Mouse (Mus musculus) hindbrain, postnatal 0 days (tissue): ENCODE results near the gene Tmem63c. TPM values are rescaled to one million over a fixed set of nuclear protein-coding genes. Genes with fewer than 3 reads are reported as not detected.
A peak's percentile ranks its signal among the peaks of the same experiment; 100 is the strongest.

ENCODE experiments used
- ATAC-seq: fragments of 200-750 bp; cut with Nextera tagmentation; 2 replicates; pipeline ENCODE4 v1.8.0; 2017; ENCODE audit warnings: mild to moderate bottlenecking, moderate TSS enrichment, moderate library complexity
- DNase-seq: peaks from one replicate; pipeline ENCODE4 v3.0.0-alpha.2; 2015; ENCODE audit warnings: low spot score
- H3K27ac ChIP-seq: fragments of 300-500 bp; sonication (generic); 2 replicates; pipeline ENCODE4 v1.5.1; 2014; ENCODE audit warnings: mild to moderate bottlenecking
- H3K27me3 ChIP-seq: fragments of 300-500 bp; sonication (generic); 2 replicates; pipeline ENCODE4 v1.6.1; 2014; ENCODE audit warnings: low read length, mixed read lengths; ENCODE audit not compliant: insufficient read depth
- H3K36me3 ChIP-seq: fragments of 300-500 bp; sonication (generic); 2 replicates; pipeline ENCODE4 v1.6.1; 2014; ENCODE audit warnings: low read length, mixed read lengths; ENCODE audit not compliant: insufficient read depth
- H3K4me1 ChIP-seq: fragments of 300-500 bp; sonication (generic); 2 replicates; pipeline ENCODE4 v1.6.1; 2014; ENCODE audit warnings: antibody characterized with exemption, low read length, mixed read lengths; ENCODE audit not compliant: insufficient read depth
- H3K4me2 ChIP-seq: fragments of 300-500 bp; sonication (generic); 2 replicates; pipeline ENCODE4 v1.6.1; 2014; ENCODE audit warnings: low read depth, mild to moderate bottlenecking, low read length, moderate library complexity, mixed read lengths
- H3K4me3 ChIP-seq: fragments of 300-500 bp; sonication (generic); 2 replicates; pipeline ENCODE4 v1.5.1; 2014; ENCODE audit warnings: low read length
- H3K9ac ChIP-seq: fragments of 300-500 bp; sonication (generic); replicated peaks from 2 replicates; pipeline ENCODE4 v1.6.1; 2014; ENCODE audit warnings: mild to moderate bottlenecking, low read length, moderate library complexity, mixed read lengths
- H3K9me3 ChIP-seq: fragments of 300-500 bp; sonication (generic); 2 replicates; pipeline ENCODE4 v1.6.1; 2016; ENCODE audit warnings: low read length, mixed read lengths
- CTCF ChIP-seq: IDR thresholded peaks from 2 replicates; pipeline ENCODE4 v1.5.1; 2016; ENCODE audit warnings: antibody characterized with exemption, control low read depth, low read depth
- WGBS: fragments of 180-500 bp; shearing (Covaris S2); extraction: QIAGEN DNeasy Blood & Tissue Kit; methylation state at CpG from one replicate; pipeline ENCODE4 v1.1.7; 2014; 5-methylcytosine and 5-hydroxymethylcytosine counted together
- polyA plus RNA-seq: library from polyadenylated mRNA; unstranded; fragments of >200 nt; fragmentation: Nextera tagmentation; extraction: Ambion mirVana; gene quantifications from 2 replicates; pipeline ENCODE4 v1.2.1, GENCODE M21; 2015
- total RNA-seq: library from RNA; depleted of rRNA; stranded (reverse); fragments of >200 nt; gene quantifications from 2 replicates; pipeline ENCODE4 v1.2.3, GENCODE M21; 2014

Tmem63c gene
- total and polyA plus RNA-seq, 2 experiments from 2014 or later: 8.6 to 25.7 TPM

DNA sequence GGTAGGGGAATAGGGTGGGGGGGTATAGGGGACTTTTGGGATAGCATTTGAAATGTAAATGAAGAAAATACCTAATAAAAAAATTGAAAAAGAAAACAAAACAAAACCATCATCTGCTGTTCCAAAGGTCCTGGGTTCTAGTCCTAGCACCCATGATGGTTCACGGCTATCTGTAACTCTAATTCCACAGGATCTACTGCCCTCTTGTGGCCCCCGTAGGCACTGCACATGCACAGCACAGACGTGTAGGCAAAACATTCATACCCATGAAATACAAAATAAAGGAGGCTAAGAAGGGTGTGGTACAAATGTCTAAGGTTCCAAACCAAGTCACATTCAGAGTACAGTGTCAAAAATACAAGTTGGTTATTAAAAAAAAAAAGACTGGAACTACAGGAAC lies 4.1 kb upstream of the Tmem63c start:
- Histone ChIP-seq H3K27ac (no peak overlapping the region), H3K9ac (no peak overlapping the region), H3K4me3 (no peak overlapping the region), H3K36me3 (no peaks in the 10 kb centered on the region), H3K4me1 (no peaks in the 10 kb centered on the region), H3K4me2 (no peak overlapping the region), H3K27me3 (no peaks in the 10 kb centered on the region), H3K9me3 (no peaks in the 10 kb centered on the region)
- no peak for DNase-seq
- no peak for ATAC-seq
- 41% methylated on average over 3 of the region's 3 CpGs for WGBS
- TF ChIP-seq CTCF: peak; percentile 53

- no peak overlapping the region for H3K4me2 ChIP-seq
- ATAC-seq (no peak), DNase-seq (no peak)
- WGBS: 66% methylated on average over 2 of the region's 2 CpGs
- H3K36me3 ChIP-seq: no peaks in the 10 kb centered on the region
- no peak overlapping the region for H3K27ac ChIP-seq
- no peaks in the 10 kb centered on the region for H3K27me3 ChIP-seq
- no peak for TF ChIP-seq CTCF
- no peak overlapping the region for H3K9ac ChIP-seq
- no peak overlapping the region for H3K4me3 ChIP-seq
- no peaks in the 10 kb centered on the region for H3K4me1 ChIP-seq
- no peaks in the 10 kb centered on the region for H3K9me3 ChIP-seq
Observed at GRCm38 (mm10) chr12:87018756-87019155, 2.4 kb upstream of the Tmem63c start.

DNA sequence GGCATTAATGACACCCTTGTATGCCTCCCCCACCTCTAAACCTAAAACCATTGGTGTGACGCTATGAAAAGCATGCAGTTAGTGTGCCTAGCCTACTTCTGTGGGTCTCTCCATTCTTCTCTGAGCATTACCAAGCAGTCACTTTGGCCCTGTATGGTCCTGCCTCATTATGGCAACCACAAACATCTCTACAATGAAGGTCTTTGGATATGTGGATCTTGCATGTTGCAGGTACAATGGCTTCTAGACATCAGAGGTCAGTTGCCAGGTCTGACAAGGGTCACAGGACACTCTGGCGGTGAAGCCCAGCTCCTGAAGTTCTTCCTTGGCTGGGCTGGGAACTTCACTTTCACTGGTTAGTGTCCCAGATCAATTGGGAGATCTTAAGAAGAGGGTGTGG lies 866 bp downstream of the Tmem63c start:
- Histone ChIP-seq H3K27ac (no peak overlapping the region), H3K4me1 (no peaks in the 10 kb centered on the region), H3K27me3 (no peaks in the 10 kb centered on the region), H3K9me3 (no peaks in the 10 kb centered on the region), H3K9ac (no peak overlapping the region), H3K4me2 (no peak overlapping the region), H3K36me3 (no peaks in the 10 kb centered on the region), H3K4me3 (no peak overlapping the region)
- no peak for TF ChIP-seq CTCF
- no peak for ATAC-seq
- DNase-seq: no peak
- WGBS: 89% methylated on average over 2 of the region's 2 CpGs

GRCm38 (mm10) chr12:87023456-87023855 lies 2.3 kb downstream of the Tmem63c start:
- H3K9me3 ChIP-seq: no peaks in the 10 kb centered on the region
- ATAC-seq: no peak
- H3K9ac ChIP-seq: no peak overlapping the region
- WGBS: 71% methylated on average over 3 of the region's 3 CpGs
- no peak overlapping the region for H3K4me2 ChIP-seq
- H3K4me1 ChIP-seq: peaks cover 9% of the 10 kb centered on the region; the same call in 1 of the 2 replicates
- no peak overlapping the region for H3K4me3 ChIP-seq
- no peaks in the 10 kb centered on the region for H3K27me3 ChIP-seq
- H3K27ac ChIP-seq: no peak overlapping the region
- no peak for TF ChIP-seq CTCF
- H3K36me3 ChIP-seq: no peaks in the 10 kb centered on the region
- no peak for DNase-seq

- peak; percentile 51 for TF ChIP-seq CTCF
- H3K27ac ChIP-seq: peak overlapping the region; percentile 64
- H3K9me3 ChIP-seq: no peaks in the 10 kb centered on the region
- H3K27me3 ChIP-seq: no peaks in the 10 kb centered on the region
- peak overlapping the region; percentile 61 for H3K9ac ChIP-seq
- peak overlapping the region; percentile 44 for H3K4me3 ChIP-seq
- H3K4me1 ChIP-seq: peaks cover 12% of the 10 kb centered on the region; the same call in 1 of the 2 replicates
- ATAC-seq (peak; percentile 86), DNase-seq (peak; percentile 75)
- H3K4me2 ChIP-seq: peak overlapping the region; percentile 66
- WGBS: 2% methylated on average over 30 of the region's 30 CpGs
- H3K36me3 ChIP-seq: no peaks in the 10 kb centered on the region
Observed at GRCm38 (mm10) chr12:87026109-87026870, 5.2 kb downstream of the Tmem63c start.

DNA sequence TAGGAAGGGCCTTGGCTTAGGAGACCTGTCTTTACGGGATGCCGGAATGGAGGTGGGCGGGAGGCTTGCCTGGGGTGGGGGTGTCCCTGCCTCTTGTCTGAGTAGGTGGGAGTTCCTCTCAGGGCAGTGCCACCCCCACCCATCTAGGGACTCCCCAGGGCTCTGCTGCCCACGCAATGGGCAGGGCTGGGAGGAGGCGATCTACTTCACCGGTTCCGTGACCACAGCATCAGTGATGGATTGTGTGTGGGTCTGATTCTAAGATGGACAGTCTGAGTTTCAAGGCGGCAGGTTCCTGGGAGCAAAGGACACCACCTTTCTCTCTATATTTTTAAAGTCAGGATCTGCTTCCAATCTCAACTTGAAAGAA lies 5.7 kb downstream of the Tmem63c start:
- H3K36me3 ChIP-seq: no peaks in the 10 kb centered on the region
- WGBS: 13% methylated on average over 8 of the region's 8 CpGs
- ATAC-seq: no peak
- peaks cover 13% of the 10 kb centered on the region; the same call in 1 of the 2 replicates for H3K4me1 ChIP-seq
- no peaks in the 10 kb centered on the region for H3K9me3 ChIP-seq
- H3K27ac ChIP-seq: peak overlapping the region; percentile 64
- TF ChIP-seq CTCF: no peak
- H3K4me3 ChIP-seq: peak overlapping the region; percentile 44
- H3K27me3 ChIP-seq: no peaks in the 10 kb centered on the region
- H3K9ac ChIP-seq: peak overlapping the region; percentile 61
- no peak for DNase-seq
- H3K4me2 ChIP-seq: peak overlapping the region; percentile 66

- Histone ChIP-seq H3K27me3 (no peaks in the 10 kb centered on the region), H3K27ac (no peak overlapping the region), H3K4me1 (peaks cover 13% of the 10 kb centered on the region; the same call in 1 of the 2 replicates), H3K4me3 (peak overlapping the region; percentile 44), H3K9me3 (no peaks in the 10 kb centered on the region), H3K9ac (peak overlapping the region; percentile 61), H3K4me2 (peak overlapping the region; percentile 66), H3K36me3 (no peaks in the 10 kb centered on the region)
- ATAC-seq (no peak), DNase-seq (no peak)
- WGBS: 36% methylated on average over 5 of the region's 5 CpGs
- no peak for TF ChIP-seq CTCF
Observed at GRCm38 (mm10) chr12:87027391-87027790, 6.3 kb downstream of the Tmem63c start.
